Mouse (Mus musculus): ENCODE results near the gene Zfyve28. TPM values are rescaled to one million over a fixed set of nuclear protein-coding genes. Genes with fewer than 3 reads are reported as not detected.
A peak's percentile ranks its signal among the peaks of the same experiment; 100 is the strongest.

The Zfyve28 gene
- polyA plus RNA-seq, 1 experiment from 2014 or later, result 0.37 TPM

GRCm38 (mm10) chr5:34177821-34178220 lies 110.4 kb downstream of the Zfyve28 start:
- Histone ChIP-seq H3K27me3 (replicated peaks) (no peaks in the 10 kb centered on the region), H3K4me1 (replicated peaks) (peaks cover 10% of the 10 kb centered on the region), H3K36me3 (peaks cover 84% of the 10 kb centered on the region), H3K9me3 (replicated peaks) (no peaks in the 10 kb centered on the region), H3K9ac (no peak overlapping the region), H3K27ac (ENCODE audit: poor library complexity, severe bottlenecking) (no peak overlapping the region), H3K4me3 (no peak overlapping the region), H3K4me2 (no peak overlapping the region)
- ATAC-seq (ENCODE audit: insufficient number of reproducible peaks, low FRiP score), result no peak
- 87% methylated on average over 4 of the region's 4 CpGs for WGBS

GRCm38 (mm10) chr5:34177091-34177490 lies 111.2 kb downstream of the Zfyve28 start:
- H3K4me1 ChIP-seq (replicated peaks), result peaks cover 3% of the 10 kb centered on the region; the same call in 1 of the 2 replicates
- WGBS, result 89% methylated on average over 2 of the region's 2 CpGs
- peaks cover 78% of the 10 kb centered on the region for H3K36me3 ChIP-seq

GRCm38 (mm10) chr5:34176691-34177090 lies 111.6 kb downstream of the Zfyve28 start:
- H3K9me3 ChIP-seq (replicated peaks), result no peaks in the 10 kb centered on the region
- peaks cover 76% of the 10 kb centered on the region for H3K36me3 ChIP-seq
- no peak overlapping the region for H3K9ac ChIP-seq
- no peak overlapping the region for H3K4me3 ChIP-seq
- no peak overlapping the region for H3K4me2 ChIP-seq
- no peak overlapping the region for H3K27ac ChIP-seq (ENCODE audit: poor library complexity, severe bottlenecking)
- H3K27me3 ChIP-seq (replicated peaks), result no peaks in the 10 kb centered on the region
- 76% methylated on average over 10 of the region's 10 CpGs for WGBS
- no peak for ATAC-seq (ENCODE audit: insufficient number of reproducible peaks, low FRiP score)
- H3K4me1 ChIP-seq (replicated peaks), result no peaks in the 10 kb centered on the region

More at GRCm38 (mm10) chr5:34177091-34177490, 111.2 kb downstream of the Zfyve28 start:
- Histone ChIP-seq H3K27ac (ENCODE audit: poor library complexity, severe bottlenecking) (no peak overlapping the region), H3K4me2 (no peak overlapping the region), H3K27me3 (replicated peaks) (no peaks in the 10 kb centered on the region), H3K9ac (no peak overlapping the region), H3K9me3 (replicated peaks) (no peaks in the 10 kb centered on the region), H3K4me3 (no peak overlapping the region)
- no peak for ATAC-seq (ENCODE audit: insufficient number of reproducible peaks, low FRiP score)

- ATAC-seq (ENCODE audit: insufficient number of reproducible peaks, low FRiP score), result no peak
Measured at GRCm38 (mm10) chr5:34175403-34175694, 112.9 kb downstream of the Zfyve28 start.

GRCm38 (mm10) chr5:34174550-34175402 lies 113.5 kb downstream of the Zfyve28 start:
- Histone ChIP-seq H3K9ac (no peak overlapping the region), H3K4me1 (replicated peaks) (no peaks in the 10 kb centered on the region), H3K9me3 (replicated peaks) (no peaks in the 10 kb centered on the region), H3K27ac (ENCODE audit: poor library complexity, severe bottlenecking) (no peak overlapping the region), H3K27me3 (replicated peaks) (no peaks in the 10 kb centered on the region), H3K36me3 (peaks cover 67% of the 10 kb centered on the region), H3K4me3 (no peak overlapping the region), H3K4me2 (no peak overlapping the region)
- ATAC-seq (ENCODE audit: insufficient number of reproducible peaks, low FRiP score), result no peak
- WGBS, result 67% methylated on average over 5 of the region's 5 CpGs

More at GRCm38 (mm10) chr5:34175403-34175694, 112.9 kb downstream of the Zfyve28 start:
- Histone ChIP-seq H3K36me3 (peaks cover 72% of the 10 kb centered on the region), H3K4me3 (no peak overlapping the region), H3K4me2 (no peak overlapping the region), H3K27ac (ENCODE audit: poor library complexity, severe bottlenecking) (no peak overlapping the region), H3K27me3 (replicated peaks) (no peaks in the 10 kb centered on the region), H3K9ac (no peak overlapping the region), H3K9me3 (replicated peaks) (no peaks in the 10 kb centered on the region), H3K4me1 (replicated peaks) (no peaks in the 10 kb centered on the region)
- WGBS, result 35% methylated on average over 5 of the region's 5 CpGs

- no peaks in the 10 kb centered on the region for H3K27me3 ChIP-seq (replicated peaks)
- 75% methylated on average over 2 of the region's 2 CpGs for WGBS
Measured at GRCm38 (mm10) chr5:34174021-34174420, 114.2 kb downstream of the Zfyve28 start.

GRCm38 (mm10) chr5:34170726-34171125 lies 117.5 kb downstream of the Zfyve28 start:
- Histone ChIP-seq H3K4me1 (replicated peaks) (0 out of 2 replicates have a peak, but pooled peaks cover 5% of the 10 kb centered on the region), H3K9ac (no peak overlapping the region), H3K9me3 (replicated peaks) (no peaks in the 10 kb centered on the region), H3K4me2 (no peak overlapping the region), H3K36me3 (peaks cover 31% of the 10 kb centered on the region), H3K4me3 (no peak overlapping the region), H3K27ac (ENCODE audit: poor library complexity, severe bottlenecking) (no peak overlapping the region), H3K27me3 (replicated peaks) (no peaks in the 10 kb centered on the region)
- 71% methylated on average over 4 of the region's 4 CpGs for WGBS
- no peak for ATAC-seq (ENCODE audit: insufficient number of reproducible peaks, low FRiP score)

More at GRCm38 (mm10) chr5:34174021-34174420, 114.2 kb downstream of the Zfyve28 start:
- H3K9ac ChIP-seq, result no peak overlapping the region
- H3K9me3 ChIP-seq (replicated peaks), result no peaks in the 10 kb centered on the region
- H3K36me3 ChIP-seq, result peaks cover 63% of the 10 kb centered on the region
- ATAC-seq (ENCODE audit: insufficient number of reproducible peaks, low FRiP score), result no peak
- H3K4me2 ChIP-seq, result no peak overlapping the region
- H3K27ac ChIP-seq (ENCODE audit: poor library complexity, severe bottlenecking), result no peak overlapping the region
- H3K4me1 ChIP-seq (replicated peaks), result no peaks in the 10 kb centered on the region
- no peak overlapping the region for H3K4me3 ChIP-seq

GRCm38 (mm10) chr5:34169954-34170353 lies 118.3 kb downstream of the Zfyve28 start:
- no peaks in the 10 kb centered on the region for H3K27me3 ChIP-seq (replicated peaks)
- no peaks in the 10 kb centered on the region for H3K9me3 ChIP-seq (replicated peaks)

GRCm38 (mm10) chr5:34168950-34169891 lies 119.0 kb downstream of the Zfyve28 start, which contains the start of the genes Poln and Haus3:
Poln (minus strand) TSS chr5:34169448.
Haus3 (minus strand) TSS chr5:34169527.
- no peaks in the 10 kb centered on the region for H3K9me3 ChIP-seq (replicated peaks)
- peak within 1 kb of the TSS; percentile 96 for H3K9ac ChIP-seq
- H3K36me3 ChIP-seq, result peaks cover 20% of the 10 kb centered on the region
- H3K27ac ChIP-seq (ENCODE audit: poor library complexity, severe bottlenecking), result peak within 1 kb of the TSS; percentile 94
- peak; percentile 100 for ATAC-seq (ENCODE audit: insufficient number of reproducible peaks, low FRiP score)
- under 1% methylated on average over 57 of the region's 57 CpGs for WGBS
- H3K4me3 ChIP-seq, result peak within 1 kb of the TSS; percentile 92
- H3K27me3 ChIP-seq (replicated peaks), result no peaks in the 10 kb centered on the region
- 0 out of 2 replicates have a peak, but pooled peaks cover 5% of the 10 kb centered on the region for H3K4me1 ChIP-seq (replicated peaks)
- peak within 1 kb of the TSS; percentile 72 for H3K4me2 ChIP-seq

More at GRCm38 (mm10) chr5:34169954-34170353, 118.3 kb downstream of the Zfyve28 start:
- WGBS, result 79% methylated on average over 3 of the region's 3 CpGs
- Histone ChIP-seq H3K4me2 (peak overlapping the region; percentile 72), H3K9ac (peak overlapping the region; percentile 58), H3K36me3 (peaks cover 24% of the 10 kb centered on the region), H3K27ac (ENCODE audit: poor library complexity, severe bottlenecking) (peak overlapping the region; percentile 85), H3K4me1 (replicated peaks) (0 out of 2 replicates have a peak, but pooled peaks cover 5% of the 10 kb centered on the region), H3K4me3 (peak overlapping the region; percentile 92)
- no peak for ATAC-seq (ENCODE audit: insufficient number of reproducible peaks, low FRiP score)

- 83% methylated on average over 4 of the region's 4 CpGs for WGBS
- Histone ChIP-seq H3K9ac (no peak overlapping the region), H3K4me3 (no peak overlapping the region), H3K27ac (ENCODE audit: poor library complexity, severe bottlenecking) (no peak overlapping the region), H3K27me3 (replicated peaks) (no peaks in the 10 kb centered on the region), H3K4me1 (replicated peaks) (0 out of 2 replicates have a peak, but pooled peaks cover 5% of the 10 kb centered on the region), H3K9me3 (replicated peaks) (no peaks in the 10 kb centered on the region), H3K36me3 (peaks cover 10% of the 10 kb centered on the region; the same call in 1 of the 2 replicates), H3K4me2 (no peak overlapping the region)
- no peak for ATAC-seq (ENCODE audit: insufficient number of reproducible peaks, low FRiP score)
Measured at GRCm38 (mm10) chr5:34167857-34168256, 120.4 kb downstream of the Zfyve28 start.
